Mouse (Mus musculus): ENCODE data around the gene Zfp827.

Zfp827 gene

GRCm38 (mm10) chr8:79027977-79028487 lies at the start of gene Zfp827:
Gene Zfp827, plus strand, starts transcription at chr8:79028437.
- no peak for DNase-seq (ENCODE audit: extremely low spot score, low read depth, low spot score)

GRCm38 (mm10) chr8:79004341-79004740 lies 23.9 kb upstream of the Zfp827 start:
- DNase-seq (ENCODE audit: extremely low spot score, low read depth, low spot score), result no peak

GRCm38 (mm10) chr8:79015061-79015460 lies 13.2 kb upstream of the Zfp827 start:
- DNase-seq (ENCODE audit: extremely low spot score, low read depth, low spot score), result no peak

- no peak for DNase-seq (ENCODE audit: extremely low spot score, low read depth, low spot score)
Observed at GRCm38 (mm10) chr8:79016076-79016475, 12.2 kb upstream of the Zfp827 start.

GRCm38 (mm10) chr8:79016583-79016982 lies 11.7 kb upstream of the Zfp827 start:
- DNase-seq (ENCODE audit: extremely low spot score, low read depth, low spot score), result no peak

- no peak for DNase-seq (ENCODE audit: extremely low spot score, low read depth, low spot score)
Observed at GRCm38 (mm10) chr8:79023922-79024321, 4.3 kb upstream of the Zfp827 start.

- no peak for DNase-seq (ENCODE audit: extremely low spot score, low read depth, low spot score)
Observed at GRCm38 (mm10) chr8:79027319-79027718, 918 bp upstream of the Zfp827 start.

GRCm38 (mm10) chr8:79028541-79029395 lies 531 bp downstream of the Zfp827 start:
- DNase-seq (ENCODE audit: extremely low spot score, low read depth, low spot score), result no peak

- DNase-seq (ENCODE audit: extremely low spot score, low read depth, low spot score), result no peak
Observed at GRCm38 (mm10) chr8:79029396-79030325, 1.4 kb downstream of the Zfp827 start.

- DNase-seq (ENCODE audit: extremely low spot score, low read depth, low spot score), result no peak
Observed at GRCm38 (mm10) chr8:79030326-79031265, 2.4 kb downstream of the Zfp827 start.

- no peak for DNase-seq (ENCODE audit: extremely low spot score, low read depth, low spot score)
Observed at GRCm38 (mm10) chr8:79037532-79037931, 9.3 kb downstream of the Zfp827 start.

- no peak for DNase-seq (ENCODE audit: extremely low spot score, low read depth, low spot score)
Observed at GRCm38 (mm10) chr8:79037991-79038390, 9.8 kb downstream of the Zfp827 start.

GRCm38 (mm10) chr8:79041429-79041828 lies 13.2 kb downstream of the Zfp827 start:
- no peak for DNase-seq (ENCODE audit: extremely low spot score, low read depth, low spot score)

GRCm38 (mm10) chr8:79042252-79042651 lies 14.0 kb downstream of the Zfp827 start:
- no peak for DNase-seq (ENCODE audit: extremely low spot score, low read depth, low spot score)

GRCm38 (mm10) chr8:79044673-79045072 lies 16.4 kb downstream of the Zfp827 start:
- no peak for DNase-seq (ENCODE audit: extremely low spot score, low read depth, low spot score)

- no peak for DNase-seq (ENCODE audit: extremely low spot score, low read depth, low spot score)
Observed at GRCm38 (mm10) chr8:79046659-79047058, 18.4 kb downstream of the Zfp827 start.

- DNase-seq (ENCODE audit: extremely low spot score, low read depth, low spot score), result no peak
Observed at GRCm38 (mm10) chr8:79048388-79049005, 20.3 kb downstream of the Zfp827 start.

- DNase-seq (ENCODE audit: extremely low spot score, low read depth, low spot score), result no peak
Observed at GRCm38 (mm10) chr8:79054222-79054621, 26.0 kb downstream of the Zfp827 start.

- no peak for DNase-seq (ENCODE audit: extremely low spot score, low read depth, low spot score)
Observed at GRCm38 (mm10) chr8:79057179-79057578, 28.9 kb downstream of the Zfp827 start.

- no peak for DNase-seq (ENCODE audit: extremely low spot score, low read depth, low spot score)
Observed at GRCm38 (mm10) chr8:79059361-79059760, 31.1 kb downstream of the Zfp827 start.

All from hindlimb bud, embryonic 11.5 days (tissue).